Mouse (Mus musculus) lung, adult 2 months (tissue): ENCODE data around the gene Nup210. TPM values are rescaled to one million over a fixed set of nuclear protein-coding genes. Genes with fewer than 3 reads are reported as not detected.
A peak's percentile ranks its signal among the peaks of the same experiment; 100 is the strongest.

Source experiments
- DNase-seq: peaks from one replicate; pipeline ENCODE4 v3.0.0; 2022
- H3K4me1 ChIP-seq: fragments of 200-500 bp; 2 replicates; pipeline ENCODE4 v1.6.1; 2011; ENCODE audit warnings: low read length; ENCODE audit not compliant: control insufficient read depth, insufficient read depth
- H3K4me3 ChIP-seq: fragments of 200-500 bp; replicated peaks from 2 replicates; pipeline ENCODE3; 2011; ENCODE audit warnings: low read depth, mild to moderate bottlenecking, control low read depth, low read length; ENCODE audit errors: extremely low read depth
- CTCF ChIP-seq: fragments of 200-500 bp; IDR thresholded peaks from 2 replicates; pipeline ENCODE4 v1.5.1; 2011; ENCODE audit warnings: mild to moderate bottlenecking, low read length, control low read depth; ENCODE audit not compliant: insufficient read depth
- POLR2A ChIP-seq: fragments of 200-500 bp; IDR thresholded peaks from 2 replicates; pipeline ENCODE4 v1.6.1; 2011; ENCODE audit warnings: low read depth, mild to moderate bottlenecking, control low read depth, low read length, borderline replicate concordance; ENCODE audit errors: extremely low read depth
- WGBS: fragments of 180-500 bp; shearing (Covaris S2); methylation state at CpG from one replicate; pipeline ENCODE4 v1.1.7; 2018; 5-methylcytosine and 5-hydroxymethylcytosine counted together
- polyA plus RNA-seq: library from polyadenylated mRNA; depleted of rRNA; stranded (reverse); fragments of >200 nt; gene quantifications from 2 replicates; pipeline ENCODE4 v1.2.3, GENCODE M21; 2012

The Nup210 gene
- polyA plus RNA-seq, 1 experiment, result 25.7 TPM

DNA sequence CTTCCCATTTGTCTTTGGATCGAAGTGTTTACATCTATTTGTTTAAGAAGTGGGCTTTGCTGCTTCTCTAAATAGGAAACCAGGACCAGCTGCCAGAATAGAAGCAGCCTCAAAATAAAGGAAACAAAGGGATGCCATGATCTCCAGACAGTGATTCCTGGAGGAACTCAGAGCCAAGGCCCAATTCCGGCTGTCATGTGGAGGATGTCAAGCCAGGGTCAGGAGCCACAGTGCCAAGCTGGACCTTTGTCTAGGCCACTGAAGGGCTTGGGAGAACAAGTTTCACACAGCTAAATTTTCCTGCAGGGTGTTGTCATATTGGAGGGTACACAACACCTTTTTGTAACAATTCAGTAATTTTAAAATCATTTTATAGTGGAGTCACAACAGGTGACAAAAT lies 3.6 kb upstream of the Nup210 start:
- no peak for DNase-seq
- WGBS, result 68% methylated on average over 2 of the region's 2 CpGs
- Histone ChIP-seq H3K4me1 (peaks cover 8% of the 10 kb centered on the region), H3K4me3 (no peak overlapping the region)
- TF ChIP-seq CTCF (no peak), POLR2A (no peak)

- no peak for DNase-seq
- Histone ChIP-seq H3K4me3 (no peak overlapping the region), H3K4me1 (peaks cover 5% of the 10 kb centered on the region; the same call in 1 of the 2 replicates)
- TF ChIP-seq POLR2A (no peak), CTCF (no peak)
Observed at GRCm38 (mm10) chr6:91118526-91118925, 1.9 kb upstream of the Nup210 start.

DNA sequence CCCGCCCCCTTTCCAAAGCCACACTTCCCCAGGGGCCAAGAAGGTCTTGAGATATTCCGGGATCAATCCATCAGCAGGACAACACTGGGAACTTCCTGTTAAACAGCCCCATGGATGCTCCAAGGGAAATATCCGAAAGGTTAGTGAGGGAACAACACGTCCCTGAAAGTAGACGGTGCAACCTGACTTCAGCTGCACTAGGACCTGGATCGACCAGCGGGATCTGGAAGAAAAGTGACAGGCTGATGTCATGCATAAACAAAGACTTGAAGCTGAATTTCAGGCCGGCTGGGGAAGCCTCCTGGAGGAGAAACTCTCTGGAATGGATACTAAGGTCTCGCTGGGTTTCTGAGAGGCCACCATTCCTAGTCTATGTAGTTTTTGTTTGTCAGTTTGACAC lies 520 bp upstream of the Nup210 start:
- peaks cover 5% of the 10 kb centered on the region; the same call in 1 of the 2 replicates for H3K4me1 ChIP-seq
- no peak for DNase-seq
- TF ChIP-seq CTCF (no peak), POLR2A (no peak)
- H3K4me3 ChIP-seq, result no peak overlapping the region
- 5% methylated on average over 9 of the region's 9 CpGs for WGBS

GRCm38 (mm10) chr6:91115863-91116243 lies 776 bp downstream of the Nup210 start:
- peak; percentile 36; the same call in 1 of the 2 replicates for TF ChIP-seq POLR2A
- TF ChIP-seq CTCF, result no peak
- Histone ChIP-seq H3K4me1 (peaks cover 9% of the 10 kb centered on the region; the same call in 1 of the 2 replicates), H3K4me3 (peak overlapping the region; percentile 77)
- WGBS, result 28% methylated on average over 4 of the region's 4 CpGs
- DNase-seq, result no peak

GRCm38 (mm10) chr6:91115158-91115557 lies 1.5 kb downstream of the Nup210 start:
- 18% methylated on average over 1 of the region's 1 CpGs for WGBS
- no peak for DNase-seq
- H3K4me1 ChIP-seq, result peaks cover 9% of the 10 kb centered on the region; the same call in 1 of the 2 replicates
- H3K4me3 ChIP-seq, result peak overlapping the region; percentile 4
- TF ChIP-seq POLR2A, result no peak
- TF ChIP-seq CTCF, result no peak

DNA sequence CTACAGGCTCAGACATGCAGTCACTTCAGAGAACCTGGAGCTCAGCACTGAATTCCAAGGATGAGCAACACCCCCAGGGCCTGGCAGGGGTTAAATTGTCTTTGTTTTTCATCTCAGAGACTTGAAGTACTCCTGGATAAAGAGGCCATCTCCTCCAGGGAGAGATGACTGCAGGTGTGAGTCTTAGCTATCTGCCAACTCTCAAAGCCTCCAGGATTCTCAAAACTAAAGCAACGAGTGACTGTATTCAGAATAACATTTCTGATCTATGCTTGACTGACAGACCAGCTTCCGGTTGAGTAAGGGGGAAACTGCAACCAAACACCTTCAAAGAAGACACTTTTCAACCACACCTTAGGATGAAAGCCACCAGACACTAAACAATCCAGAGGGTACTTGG lies 1.9 kb downstream of the Nup210 start:
- Histone ChIP-seq H3K4me3 (no peak overlapping the region), H3K4me1 (peaks cover 9% of the 10 kb centered on the region; the same call in 1 of the 2 replicates)
- 24% methylated on average over 2 of the region's 2 CpGs for WGBS
- no peak for TF ChIP-seq POLR2A
- no peak for TF ChIP-seq CTCF
- DNase-seq, result no peak

GRCm38 (mm10) chr6:91111954-91112252 lies 4.7 kb downstream of the Nup210 start:
- no peak for TF ChIP-seq CTCF
- TF ChIP-seq POLR2A, result no peak
- DNase-seq, result no peak
- peaks cover 14% of the 10 kb centered on the region; the same call in 1 of the 2 replicates for H3K4me1 ChIP-seq
- 72% methylated on average over 3 of the region's 3 CpGs for WGBS
- H3K4me3 ChIP-seq, result no peak overlapping the region

- 66% methylated on average over 10 of the region's 10 CpGs for WGBS
- DNase-seq, result no peak
- H3K4me3 ChIP-seq, result no peak overlapping the region
- TF ChIP-seq POLR2A, result no peak
- peaks cover 14% of the 10 kb centered on the region; the same call in 1 of the 2 replicates for H3K4me1 ChIP-seq
Observed at GRCm38 (mm10) chr6:91111141-91111953, 5.3 kb downstream of the Nup210 start.

DNA sequence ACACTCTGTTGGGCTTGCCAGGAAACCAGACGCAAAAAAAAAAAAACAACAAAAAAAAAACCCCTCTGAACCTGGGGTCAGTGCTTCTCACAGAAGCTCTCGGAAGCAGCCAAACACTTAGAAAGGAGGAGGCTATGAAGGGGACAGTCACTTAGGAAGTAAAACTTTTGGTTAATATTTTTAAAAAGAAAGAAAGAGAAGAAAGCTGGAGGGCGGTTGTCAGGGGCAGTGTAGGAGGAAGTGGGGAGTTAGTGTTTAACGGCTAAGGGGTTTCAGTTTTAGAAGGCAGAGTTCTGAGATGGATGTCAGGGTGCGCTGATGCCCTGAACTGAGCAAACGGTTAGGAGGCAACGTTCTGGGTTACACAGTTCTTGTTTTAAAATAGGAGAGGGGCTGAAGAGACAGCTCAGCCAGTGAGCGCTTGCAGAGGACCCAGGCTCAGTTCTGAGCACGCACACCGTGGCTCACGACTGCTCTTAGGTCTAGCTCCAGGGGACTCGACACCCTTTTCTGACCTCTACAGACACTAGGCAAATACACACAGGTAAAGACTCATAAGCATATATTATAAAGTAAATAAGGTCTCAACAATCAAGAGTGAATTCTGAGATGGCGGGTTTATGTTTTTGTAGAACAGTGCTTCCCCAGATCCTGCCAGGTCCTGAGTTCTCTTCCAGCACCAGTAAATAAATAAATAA lies 6.2 kb downstream of the Nup210 start:
- DNase-seq, result no peak
- no peak overlapping the region for H3K4me3 ChIP-seq
- WGBS, result 62% methylated on average over 13 of the region's 13 CpGs
- H3K4me1 ChIP-seq, result peaks cover 11% of the 10 kb centered on the region; the same call in 1 of the 2 replicates
- no peak for TF ChIP-seq POLR2A
- TF ChIP-seq CTCF, result no peak

GRCm38 (mm10) chr6:91109489-91109888 lies 7.1 kb downstream of the Nup210 start:
- no peak overlapping the region for H3K4me3 ChIP-seq
- TF ChIP-seq CTCF, result no peak
- no peak for TF ChIP-seq POLR2A
- no peak for DNase-seq
- H3K4me1 ChIP-seq, result peaks cover 12% of the 10 kb centered on the region; the same call in 1 of the 2 replicates
